Comparison of ENCODE assay signal across 21 mouse cellular contexts in genomic region chr1:83339358-83339757, GRCm38 (mm10).
"Had no signal": no experiment of that assay in that cellular context is flagged by ENCODE, and none has a peak within 500 bp of the region (broad histone marks: within the 10 kb centered on the region; RNA-seq: fewer than 3 reads in every experiment).

No protein-coding gene starts in this region.

- DNase-seq: cerebellum, adult 8-10 months; cerebellum, adult 9-10 months; cerebellum, adult 9-11 months; cerebellum, postnatal 10 days; cerebellum, postnatal 14 days; cerebellum, postnatal 25 days; cerebellum, postnatal 36 days; embryo, embryonic 11 days; forebrain, postnatal 0 days; gastrocnemius, adult 2 months; gastrocnemius, postnatal 10 days; gastrocnemius, postnatal 14 days; gastrocnemius, postnatal 25 days; gastrocnemius, postnatal 36 days; heart, adult 11 months; heart, adult 18-20 months; heart, adult 2 months had no signal

- ATAC-seq: forebrain, embryonic 13.5 days; forebrain, embryonic 14.5 days; forebrain, embryonic 15.5 days; forebrain, embryonic 16.5 days; forebrain, postnatal 0 days had no signal
